Mouse (Mus musculus): Measurements from ENCODE around the gene Htr3b.
"Not testable (repeated sequence)": the region's sequence is repeated elsewhere in the genome, so short reads cannot be mapped to it uniquely, and the experiment has no call there.

Gene Htr3b

GRCm38 (mm10) chr9:48964587-48965040 is at the start of gene Htr3b:
Htr3b (minus strand) TSS chr9:48964990.
- no peak for DNase-seq (ENCODE audit: low read depth)

- DNase-seq (ENCODE audit: low read depth): no peak
These were observed 34.5 kb upstream of the Htr3b start for GRCm38 (mm10) chr9:48999256-48999655.

- DNase-seq (ENCODE audit: low read depth): no peak
These were observed 30.9 kb upstream of the Htr3b start for GRCm38 (mm10) chr9:48995735-48996134.

DNA sequence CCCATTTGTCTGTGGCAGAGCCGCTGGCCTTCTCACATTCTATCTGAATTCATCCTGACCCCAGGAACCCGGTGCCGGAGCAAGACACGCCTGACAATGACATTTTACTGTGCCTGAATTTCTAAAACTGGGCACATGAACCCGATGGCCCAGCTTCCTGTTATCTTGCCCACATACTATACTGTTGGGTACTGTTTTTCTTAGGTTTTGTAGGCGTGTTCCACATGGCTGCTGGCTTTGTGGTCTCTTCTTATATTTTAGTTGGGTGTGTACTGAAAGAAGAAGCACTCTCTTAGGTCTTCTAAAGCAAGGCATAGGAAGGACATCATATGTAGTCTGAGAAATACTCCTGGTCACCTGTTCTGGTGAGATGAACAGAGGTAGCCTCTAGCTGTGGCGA is 30.0 kb upstream of the Htr3b start:
- DNase-seq (ENCODE audit: low read depth): no peak

- DNase-seq (ENCODE audit: low read depth): no peak
These were observed 26.9 kb upstream of the Htr3b start for GRCm38 (mm10) chr9:48991671-48992070.

GRCm38 (mm10) chr9:48987201-48988101 is 22.7 kb upstream of the Htr3b start:
- DNase-seq (ENCODE audit: low read depth): no peak

DNA sequence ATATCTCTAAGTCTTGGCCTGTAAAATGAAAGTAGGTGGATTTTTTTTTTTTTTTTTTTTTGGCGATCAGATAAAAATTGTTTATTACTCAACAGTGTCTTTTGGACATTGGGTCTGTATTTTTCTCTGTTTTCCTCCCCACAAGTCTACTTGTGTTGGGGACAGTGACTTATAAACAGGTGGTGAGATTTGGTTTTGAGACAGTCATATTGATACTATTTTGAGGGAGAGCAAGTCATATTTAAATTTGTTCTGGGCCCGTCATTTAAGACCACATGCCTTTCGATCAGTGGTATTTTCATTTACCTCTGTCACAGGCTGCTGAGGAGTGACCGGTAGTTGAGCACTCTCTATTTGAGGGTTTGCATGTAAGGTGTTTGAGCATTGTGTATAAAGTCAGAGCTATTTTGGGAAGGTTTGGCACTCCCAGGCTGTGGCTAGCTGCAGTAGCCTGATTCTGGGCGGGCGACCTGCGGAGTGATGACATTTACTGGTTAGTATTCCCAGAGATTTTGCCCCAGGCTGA is 21.9 kb upstream of the Htr3b start:
- DNase-seq (ENCODE audit: low read depth): no peak

DNA sequence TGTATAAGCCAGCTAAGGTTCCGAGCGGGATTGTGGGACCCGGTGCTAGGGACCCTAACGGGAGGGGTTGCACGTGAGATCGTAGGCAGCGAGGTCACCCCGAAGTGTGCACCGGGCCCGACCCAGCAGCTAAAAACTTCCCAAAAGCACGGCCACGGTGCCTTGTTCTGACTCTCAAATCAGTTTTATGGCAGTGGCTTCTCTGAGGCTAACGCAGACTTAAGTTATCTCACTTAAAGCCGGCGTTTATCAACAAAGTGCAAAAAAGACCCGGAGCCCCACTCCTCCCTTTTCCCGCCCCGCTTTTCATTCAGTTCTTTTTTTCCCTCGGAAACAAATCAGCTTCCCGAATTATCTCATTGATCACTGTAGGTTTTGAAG is 20.9 kb upstream of the Htr3b start:
- DNase-seq (ENCODE audit: low read depth): no peak

- peak; percentile 94 for DNase-seq (ENCODE audit: low read depth)
These were observed 20.3 kb upstream of the Htr3b start, which contains the start of gene Usp28 for GRCm38 (mm10) chr9:48984845-48985707. Usp28 (plus strand) TSS chr9:48985375.

DNA sequence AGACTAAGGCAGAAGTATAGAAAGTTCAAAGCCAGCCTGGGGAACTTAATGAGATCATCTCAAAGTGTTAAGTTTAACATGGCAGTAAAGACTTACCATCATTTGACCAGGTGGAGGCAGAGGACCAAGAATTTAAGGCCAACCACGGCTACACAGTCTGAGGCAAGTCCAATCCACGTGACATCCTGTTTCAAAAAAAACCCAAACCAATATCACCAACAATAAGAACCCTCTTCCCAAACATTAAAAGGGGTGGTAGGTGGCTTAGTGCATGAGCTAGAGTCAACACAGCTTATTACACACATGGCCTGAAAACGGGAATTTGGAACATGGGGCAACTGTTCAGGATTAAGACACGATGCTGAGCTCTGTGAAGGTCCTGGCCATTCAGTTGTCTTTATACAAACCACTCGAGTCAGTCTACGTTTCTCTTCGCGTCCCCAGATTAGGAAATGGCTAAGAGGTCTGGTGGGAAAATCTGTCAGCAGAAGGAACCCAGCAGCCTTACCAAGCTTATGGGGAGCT is 19.6 kb upstream of the Htr3b start:
- DNase-seq (ENCODE audit: low read depth): no peak

- DNase-seq (ENCODE audit: low read depth): not testable (repeated sequence)
These were observed 19.0 kb upstream of the Htr3b start for GRCm38 (mm10) chr9:48983801-48984200.

GRCm38 (mm10) chr9:48981827-48982226 is 17.0 kb upstream of the Htr3b start:
- DNase-seq (ENCODE audit: low read depth): no peak

- DNase-seq (ENCODE audit: low read depth): no peak
These were observed 16.0 kb upstream of the Htr3b start for GRCm38 (mm10) chr9:48980781-48981180.

DNA sequence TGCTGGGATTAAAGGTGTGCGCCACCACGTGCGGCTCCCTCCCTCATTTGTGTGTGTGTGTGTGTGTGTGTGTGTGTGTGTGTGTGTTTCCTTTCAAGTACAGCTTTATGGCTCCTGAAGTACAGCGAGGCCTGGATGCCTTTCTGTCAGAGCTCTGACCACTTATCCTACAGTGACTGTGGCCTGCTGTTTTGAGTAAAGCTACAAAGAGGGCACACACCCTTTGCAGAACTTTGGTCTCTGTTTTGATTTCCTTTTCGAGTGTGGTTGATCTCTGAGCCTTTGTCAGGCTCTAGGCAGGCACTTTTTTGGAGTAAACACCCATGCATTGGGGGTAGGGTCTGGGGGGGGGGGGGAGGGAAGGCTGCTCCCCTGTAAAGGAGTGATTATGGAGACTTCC is 15.6 kb upstream of the Htr3b start:
- no peak for DNase-seq (ENCODE audit: low read depth)

DNA sequence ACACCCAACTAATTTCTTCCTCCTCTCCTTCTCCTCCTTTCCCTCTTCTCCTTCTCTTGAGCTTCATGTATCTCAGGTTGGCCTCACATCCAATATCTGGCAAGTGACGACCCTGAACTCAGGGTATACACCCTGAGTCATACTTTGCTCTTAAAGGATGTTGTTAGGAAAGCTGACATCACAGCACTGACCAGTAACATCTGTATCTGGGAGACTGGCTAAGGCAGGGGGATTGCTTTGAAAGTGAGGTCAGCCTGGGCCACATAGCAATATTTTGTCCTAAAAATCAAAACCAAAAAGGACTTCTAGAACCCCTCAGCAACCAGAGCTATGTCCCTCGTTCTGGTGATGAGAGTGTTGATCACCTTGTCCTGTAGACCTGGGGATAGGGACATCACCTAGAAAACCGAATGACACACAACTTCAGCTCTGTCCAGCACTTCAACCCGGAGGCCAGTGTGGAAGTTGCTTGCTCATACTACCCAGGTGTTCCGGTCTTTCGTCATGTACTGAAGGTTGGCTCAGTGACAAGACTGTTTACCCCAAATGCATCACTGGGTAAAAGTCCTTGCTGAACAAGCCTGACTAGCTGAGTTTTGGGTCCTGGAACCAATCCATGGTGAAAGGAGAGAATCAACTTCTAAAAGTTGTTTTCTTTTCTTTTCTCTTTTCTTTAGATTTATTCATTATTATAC is 12.0 kb upstream of the Htr3b start:
- no peak for DNase-seq (ENCODE audit: low read depth)

DNA sequence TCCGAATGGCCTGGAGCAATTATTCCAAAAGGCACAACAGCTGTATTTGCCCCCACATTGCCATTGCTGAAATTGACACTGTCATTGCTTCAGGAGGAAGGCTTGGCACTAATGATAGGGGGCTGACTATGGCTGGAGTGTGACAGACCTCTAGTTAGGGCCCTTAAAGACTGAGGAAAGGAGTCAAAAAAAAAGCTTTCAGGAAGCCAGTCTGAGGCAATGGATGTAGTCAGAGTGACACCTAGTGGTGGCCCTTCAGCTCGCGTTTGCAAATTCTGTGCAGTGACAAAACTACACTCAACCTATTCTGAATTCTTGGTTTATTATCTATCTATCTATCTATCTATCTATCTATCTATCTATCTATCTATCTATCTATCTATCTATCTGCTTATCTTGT is 7.7 kb upstream of the Htr3b start:
- no peak for DNase-seq (ENCODE audit: low read depth)

GRCm38 (mm10) chr9:48962131-48962530 is 2.7 kb downstream of the Htr3b start:
- DNase-seq (ENCODE audit: low read depth): no peak

- no peak for DNase-seq (ENCODE audit: low read depth)
These were observed 3.5 kb downstream of the Htr3b start for GRCm38 (mm10) chr9:48961314-48961713.

- no peak for DNase-seq (ENCODE audit: low read depth)
These were observed 17.2 kb downstream of the Htr3b start for GRCm38 (mm10) chr9:48947565-48947964.

GRCm38 (mm10) chr9:48942349-48942748 is 22.4 kb downstream of the Htr3b start:
- no peak for DNase-seq (ENCODE audit: low read depth)

DNA sequence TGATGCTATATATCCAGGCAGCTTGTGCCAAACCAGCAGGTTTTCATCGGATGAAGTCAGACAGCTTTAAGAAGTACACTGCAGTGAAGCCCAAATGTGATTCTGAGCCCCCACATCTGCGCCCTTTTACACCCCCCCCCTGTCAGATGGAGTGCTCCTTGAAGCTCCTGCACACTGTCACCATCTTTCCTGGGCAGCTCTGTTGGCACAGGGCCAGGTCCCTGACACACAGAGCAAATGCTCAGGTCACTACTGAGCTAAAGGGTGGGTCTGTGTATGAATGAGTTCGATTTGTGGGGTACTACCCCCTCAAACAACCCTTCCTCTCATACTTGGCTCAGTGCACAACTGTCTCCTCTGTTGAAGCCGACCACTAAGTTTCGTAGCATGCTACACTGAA is 35.4 kb downstream of the Htr3b start:
- DNase-seq (ENCODE audit: low read depth): no peak

DNA sequence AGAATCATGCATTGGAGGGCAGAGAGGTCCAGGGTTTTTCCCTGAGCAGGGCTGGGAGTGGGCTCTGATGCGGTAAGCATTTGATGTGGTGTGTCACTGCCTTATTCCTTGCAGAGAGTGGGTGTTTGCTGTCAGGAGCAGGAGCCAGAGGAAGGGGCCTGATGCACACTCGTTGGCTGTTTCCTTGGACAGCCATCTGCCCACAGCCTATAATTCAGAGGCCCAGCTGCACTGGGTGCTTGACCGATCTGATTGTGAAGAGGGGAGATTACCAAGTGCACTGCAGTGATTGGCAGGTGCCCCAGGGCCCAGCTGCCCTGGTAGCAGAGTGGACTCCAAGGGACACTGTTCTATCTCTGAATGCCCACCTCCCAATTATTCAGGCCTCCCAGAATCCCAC is 36.0 kb downstream of the Htr3b start:
- DNase-seq (ENCODE audit: low read depth): no peak
